Mouse (Mus musculus) adrenal gland, postnatal 10 days (tissue): ENCODE results near the gene Fabp7. TPM values are rescaled to one million over a fixed set of nuclear protein-coding genes. Genes with fewer than 3 reads are reported as not detected.

Experiments
- DNase-seq: peaks from one replicate; pipeline ENCODE4 v3.0.0; 2021; ENCODE audit warnings: mixed read lengths
- total RNA-seq, 2 experiments: library from RNA; stranded (reverse); gene quantifications; 2 replicates each; pipeline ENCODE4 v1.2.3; 2021

Fabp7 gene
- total RNA-seq, 2 experiments from 2014 or later: 12.0 to 15.9 TPM

DNA sequence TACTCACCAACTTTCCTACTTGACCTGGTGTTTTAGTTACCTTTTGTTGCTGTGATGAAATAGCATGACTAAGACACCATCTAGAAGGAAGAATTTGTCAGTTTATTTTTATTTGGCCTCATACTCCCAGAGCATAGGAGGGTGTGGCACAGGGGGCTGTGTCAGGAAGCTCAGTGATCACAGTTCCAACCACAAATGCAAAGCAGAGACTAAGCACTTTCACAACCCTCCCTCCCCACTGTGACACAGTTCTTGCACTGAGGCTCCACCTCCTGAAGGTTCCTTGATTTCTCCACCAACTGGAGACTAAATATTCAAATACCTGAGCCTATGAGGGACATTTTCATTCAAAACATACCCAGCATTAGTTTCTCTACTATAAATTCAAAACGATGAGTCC is 14.8 kb downstream of the Fabp7 start:
- DNase-seq: no peak

DNA sequence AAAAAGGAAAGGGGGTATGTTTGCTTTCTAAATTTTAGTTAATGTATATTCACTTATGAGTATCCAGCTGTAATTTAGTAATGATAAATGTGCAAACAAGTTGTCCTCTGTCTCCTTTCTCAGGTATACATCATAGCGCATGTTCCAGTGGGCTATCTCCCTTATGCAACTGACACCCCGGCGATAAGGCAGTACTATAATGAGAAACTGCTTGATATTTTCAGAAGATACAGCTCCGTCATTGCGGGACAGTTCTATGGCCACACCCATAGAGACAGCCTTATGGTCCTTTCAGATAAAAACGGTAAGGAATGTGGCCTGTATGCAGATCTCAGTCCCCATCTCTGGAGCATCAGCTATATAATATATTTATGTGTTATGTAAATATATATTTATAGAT is 23.1 kb downstream of the Fabp7 start:
- no peak for DNase-seq

DNA sequence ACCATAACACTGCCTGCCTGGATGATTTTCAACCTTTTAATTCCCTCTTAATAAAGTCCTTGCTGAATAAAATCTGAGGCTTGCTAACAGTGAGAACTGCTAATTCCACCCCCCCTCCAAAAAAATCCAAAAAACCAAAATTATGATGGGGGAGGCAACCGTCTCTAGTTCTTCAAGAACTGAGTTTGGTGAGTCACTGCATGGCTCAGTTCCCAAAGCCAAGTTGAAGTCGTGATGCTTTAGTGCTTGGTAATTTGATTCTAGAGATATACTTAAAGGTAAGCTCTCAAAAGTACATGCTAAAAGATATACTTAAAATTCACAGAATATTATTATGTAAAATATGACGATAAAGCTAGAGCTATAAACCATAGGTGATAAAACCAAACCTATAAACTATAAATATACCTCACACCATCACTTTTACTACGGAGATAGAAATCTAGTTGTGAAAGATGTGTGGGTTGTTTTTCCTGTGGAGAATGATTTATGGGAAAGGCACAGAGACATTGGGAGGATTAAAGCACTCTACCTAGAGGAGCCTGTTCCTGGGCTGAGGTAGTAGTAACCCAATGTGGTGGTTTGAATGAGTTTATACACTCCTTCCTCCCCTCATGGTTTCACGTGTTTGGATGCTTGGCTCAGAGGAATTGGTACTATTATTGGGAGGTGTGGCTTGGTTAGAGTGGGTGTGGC is 27.6 kb downstream of the Fabp7 start:
- DNase-seq: no peak

DNA sequence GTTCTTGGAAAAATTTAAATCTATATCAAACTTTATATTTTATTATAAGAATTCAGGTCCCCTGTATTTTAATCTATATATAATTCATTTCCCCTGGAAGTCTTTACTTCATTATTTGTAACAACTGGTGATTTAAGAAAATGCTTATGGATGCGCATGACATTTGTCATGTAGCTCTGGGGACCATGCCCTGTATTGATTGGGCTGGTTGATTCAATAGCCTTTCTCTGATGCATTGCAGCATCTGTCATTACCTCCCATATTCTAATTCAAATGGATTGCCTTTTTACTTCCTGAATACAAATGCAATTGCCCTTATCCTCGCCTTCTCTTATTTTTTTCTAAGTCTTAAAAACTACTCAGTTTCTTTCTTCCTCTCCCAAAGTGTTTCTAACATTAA is 29.6 kb downstream of the Fabp7 start:
- DNase-seq: no peak

DNA sequence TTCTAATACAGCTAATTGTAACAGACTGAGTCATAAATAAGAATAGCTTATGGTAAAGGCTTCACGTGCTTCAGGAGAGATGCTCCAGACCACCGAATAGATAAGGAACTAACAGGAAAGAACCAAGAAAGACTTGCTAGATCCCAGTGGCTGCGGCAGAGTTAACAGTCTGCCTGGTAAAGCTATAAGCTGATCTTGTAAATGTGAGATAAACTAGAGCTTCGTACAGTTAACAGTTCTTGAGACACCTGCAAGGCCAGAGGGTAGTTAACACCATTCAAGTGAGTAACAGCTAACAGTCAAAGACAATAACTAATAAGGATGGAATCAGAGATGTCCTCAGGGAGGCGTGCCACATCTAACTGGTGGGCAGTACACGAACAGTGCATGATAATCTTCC is 31.2 kb downstream of the Fabp7 start:
- no peak for DNase-seq

DNA sequence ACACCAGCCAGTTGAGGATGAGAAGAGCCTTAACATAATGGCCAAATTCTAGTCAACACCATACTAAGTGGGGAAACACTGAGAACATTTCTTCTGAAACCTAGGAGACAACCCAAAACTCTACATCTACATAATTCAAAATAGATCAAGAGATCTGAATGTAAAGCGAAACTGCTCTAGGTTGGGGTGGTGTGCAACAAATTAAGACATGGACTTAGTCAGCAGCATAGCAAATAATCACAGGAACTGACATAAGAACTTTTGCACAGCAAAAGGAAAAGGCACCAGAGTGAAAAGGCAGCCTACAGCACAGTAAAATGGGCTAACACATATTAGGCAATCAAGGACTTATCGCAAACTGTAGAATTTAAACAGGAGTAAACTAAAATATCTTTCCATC is 34.5 kb downstream of the Fabp7 start:
- no peak for DNase-seq

DNA sequence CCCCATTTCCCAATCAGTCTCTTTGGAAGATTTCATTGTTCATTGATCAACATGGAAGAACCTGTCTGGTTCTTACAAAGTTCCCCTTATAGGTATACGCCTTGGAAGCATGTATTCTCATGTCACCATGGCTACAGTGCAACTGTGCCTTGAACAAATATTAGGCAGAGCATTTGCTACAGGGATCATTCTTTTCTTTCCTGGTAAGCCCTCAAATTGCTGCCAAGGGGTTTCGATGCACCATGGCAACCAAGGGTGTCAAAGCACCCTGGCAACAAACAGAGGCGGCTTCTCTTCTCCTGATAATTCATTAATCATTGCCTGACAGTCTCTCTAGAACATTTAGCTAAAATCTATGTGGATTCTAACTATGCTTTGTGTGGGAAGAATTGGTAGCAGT is 37.8 kb downstream of the Fabp7 start:
- DNase-seq: no peak

DNA sequence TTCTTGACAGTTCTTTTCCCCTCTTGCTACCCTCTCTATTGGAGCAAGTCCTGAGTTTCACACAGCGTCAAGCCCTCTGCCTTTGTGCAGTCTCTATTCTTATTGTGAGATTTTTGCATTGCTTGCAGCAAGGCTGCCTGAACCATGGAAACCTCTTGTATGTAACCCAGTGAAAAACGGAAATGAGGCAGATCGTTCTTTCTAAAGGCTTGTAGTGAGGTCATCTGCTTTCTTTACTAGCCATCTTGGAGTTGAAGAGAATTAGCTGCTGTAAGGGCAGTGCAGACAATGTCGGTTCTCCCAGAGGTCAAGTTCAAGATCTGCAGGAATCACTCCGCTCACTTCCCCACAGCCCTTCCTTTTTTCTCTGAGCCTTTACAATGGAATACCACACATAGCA is 44.0 kb downstream of the Fabp7 start:
- DNase-seq: no peak

DNA sequence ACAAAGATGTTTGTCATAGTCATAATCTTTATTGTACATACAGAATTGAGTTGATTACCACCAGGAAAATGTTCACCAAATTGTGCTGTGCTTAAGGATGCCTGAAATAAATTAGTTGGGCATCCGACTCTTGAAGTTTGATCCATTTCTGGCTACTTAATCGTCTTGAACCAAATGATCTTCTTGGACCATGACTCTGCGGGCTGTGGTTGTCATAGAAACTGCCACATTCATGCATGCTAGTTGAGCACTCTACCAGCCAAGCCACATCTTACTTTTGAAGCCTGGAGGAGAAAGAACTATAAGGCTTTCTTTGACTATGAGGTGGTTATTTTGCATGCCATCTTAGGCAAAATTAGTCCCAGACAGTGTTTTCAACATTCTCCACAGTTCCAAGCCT is 44.9 kb downstream of the Fabp7 start:
- no peak for DNase-seq

DNA sequence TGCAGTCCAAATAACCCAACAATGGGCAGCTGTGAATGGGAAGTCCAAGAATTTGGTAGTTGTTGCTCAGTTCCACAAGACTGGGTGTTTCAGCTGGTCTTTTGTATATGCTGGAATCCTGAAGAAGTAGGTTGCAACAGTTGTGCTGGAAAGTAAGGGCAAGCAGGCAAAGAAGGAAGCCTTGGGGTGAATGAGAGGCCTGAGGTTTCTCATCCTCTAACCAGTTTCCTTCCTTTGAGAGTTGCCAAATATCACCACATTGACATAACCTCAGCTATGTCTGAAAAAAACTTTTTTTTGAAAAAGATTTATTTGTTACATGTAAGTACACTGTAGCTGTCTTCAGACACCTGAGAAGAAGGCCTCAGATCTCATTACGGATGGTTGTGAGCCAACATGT is 50.4 kb downstream of the Fabp7 start:
- no peak for DNase-seq

DNA sequence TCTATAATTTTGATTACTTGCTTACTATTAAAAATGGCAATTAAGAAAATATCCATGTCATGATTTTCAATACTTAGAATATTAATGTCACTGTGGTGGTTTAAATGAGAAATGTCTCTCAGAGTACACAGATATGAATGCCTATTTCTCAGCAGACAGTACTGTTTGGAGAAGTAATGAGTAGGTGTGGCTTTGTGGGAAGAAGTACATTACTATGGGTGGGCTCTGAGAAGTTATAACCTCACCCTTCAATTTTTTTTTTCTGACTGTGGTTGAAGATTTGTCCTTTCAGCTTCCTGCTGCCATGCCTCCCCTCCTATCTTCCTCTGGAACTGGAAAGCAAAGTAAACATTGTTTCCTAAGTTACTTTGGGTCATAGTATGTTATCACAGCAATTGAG is 51.3 kb downstream of the Fabp7 start:
- no peak for DNase-seq

Other genes with a start within 250 kb of the Fabp7 start
- gene Pkib, start 152.9 kb upstream of the Fabp7 start, total RNA-seq: 1 to 10 TPM in 1 of 2 experiments, under 1 TPM in 1; 0.57 to 1.3 TPM
- gene Smpdl3a, start 9.5 kb downstream of the Fabp7 start, total RNA-seq: 10 to 100 TPM; 73.8 to 76.6 TPM